Mouse (Mus musculus): ENCODE measurements around the gene Gm20388. TPM values are rescaled to one million over a fixed set of nuclear protein-coding genes. Genes with fewer than 3 reads are reported as not detected.

Gene Gm20388
- polyA plus RNA-seq, 1 experiment from 2014 or later = not detected

- no peaks in the 10 kb centered on the region for H3K4me1 ChIP-seq (ENCODE audit: control insufficient read depth, insufficient read depth, low read length)
- H3K36me3 ChIP-seq (ENCODE audit: control insufficient read depth, insufficient read depth, low read length) = no peaks in the 10 kb centered on the region
- H3K4me3 ChIP-seq (ENCODE audit: low read depth, low read length) = no peak overlapping the region
- no peaks in the 10 kb centered on the region for H3K27me3 ChIP-seq (ENCODE audit: control insufficient read depth, insufficient read depth, low read length)
- DNase-seq (ENCODE audit: low spot score) = no peak
- H3K27ac ChIP-seq (replicated peaks; ENCODE audit: low read depth, low read length) = no peak overlapping the region
- H3K9me3 ChIP-seq (ENCODE audit: control insufficient read depth, low read length) = no peaks in the 10 kb centered on the region
- H3K4me2 ChIP-seq (ENCODE audit: low read depth, severe bottlenecking) = no peak overlapping the region
- no peak overlapping the region for H3K9ac ChIP-seq (ENCODE audit: low read length)
- no peak for ATAC-seq (ENCODE audit: insufficient number of reproducible peaks, low FRiP score, low TSS enrichment, low read depth)
- WGBS = 90% methylated on average over 15 of the region's 15 CpGs
Measured at GRCm38 (mm10) chr8:123840578-123841345, 3930.1 kb downstream of the Gm20388 start.

GRCm38 (mm10) chr8:123842086-123842485, 3931.4 kb downstream of the Gm20388 start:
- no peaks in the 10 kb centered on the region for H3K27me3 ChIP-seq (ENCODE audit: control insufficient read depth, insufficient read depth, low read length)
- no peaks in the 10 kb centered on the region for H3K36me3 ChIP-seq (ENCODE audit: control insufficient read depth, insufficient read depth, low read length)
- H3K4me1 ChIP-seq (ENCODE audit: control insufficient read depth, insufficient read depth, low read length) = no peaks in the 10 kb centered on the region
- no peak for DNase-seq (ENCODE audit: low spot score)
- H3K9ac ChIP-seq (ENCODE audit: low read length) = no peak overlapping the region
- no peak overlapping the region for H3K4me2 ChIP-seq (ENCODE audit: low read depth, severe bottlenecking)
- H3K4me3 ChIP-seq (ENCODE audit: low read depth, low read length) = no peak overlapping the region
- no peaks in the 10 kb centered on the region for H3K9me3 ChIP-seq (ENCODE audit: control insufficient read depth, low read length)
- H3K27ac ChIP-seq (replicated peaks; ENCODE audit: low read depth, low read length) = no peak overlapping the region
- WGBS = 92% methylated on average over 12 of the region's 12 CpGs
- ATAC-seq (ENCODE audit: insufficient number of reproducible peaks, low FRiP score, low TSS enrichment, low read depth) = no peak

- no peaks in the 10 kb centered on the region for H3K27me3 ChIP-seq (ENCODE audit: control insufficient read depth, insufficient read depth, low read length)
- no peak overlapping the region for H3K4me3 ChIP-seq (ENCODE audit: low read depth, low read length)
- H3K4me1 ChIP-seq (ENCODE audit: control insufficient read depth, insufficient read depth, low read length) = no peaks in the 10 kb centered on the region
- ATAC-seq (ENCODE audit: insufficient number of reproducible peaks, low FRiP score, low TSS enrichment, low read depth) (no peak), DNase-seq (ENCODE audit: low spot score) (no peak)
- H3K4me2 ChIP-seq (ENCODE audit: low read depth, severe bottlenecking) = no peak overlapping the region
- H3K9me3 ChIP-seq (ENCODE audit: control insufficient read depth, low read length) = no peaks in the 10 kb centered on the region
- no peak overlapping the region for H3K9ac ChIP-seq (ENCODE audit: low read length)
- no peaks in the 10 kb centered on the region for H3K36me3 ChIP-seq (ENCODE audit: control insufficient read depth, insufficient read depth, low read length)
- no peak overlapping the region for H3K27ac ChIP-seq (replicated peaks; ENCODE audit: low read depth, low read length)
- WGBS = 84% methylated on average over 7 of the region's 7 CpGs
Measured at GRCm38 (mm10) chr8:123844341-123844740, 3933.7 kb downstream of the Gm20388 start.

- DNase-seq (ENCODE audit: low spot score) (no peak), ATAC-seq (ENCODE audit: insufficient number of reproducible peaks, low FRiP score, low TSS enrichment, low read depth) (no peak)
- 86% methylated on average over 13 of the region's 13 CpGs for WGBS
- Histone ChIP-seq H3K9ac (ENCODE audit: low read length) (no peak overlapping the region), H3K4me1 (ENCODE audit: control insufficient read depth, insufficient read depth, low read length) (no peaks in the 10 kb centered on the region), H3K4me2 (ENCODE audit: low read depth, severe bottlenecking) (no peak overlapping the region), H3K4me3 (ENCODE audit: low read depth, low read length) (no peak overlapping the region), H3K27ac (replicated peaks; ENCODE audit: low read depth, low read length) (no peak overlapping the region), H3K27me3 (ENCODE audit: control insufficient read depth, insufficient read depth, low read length) (no peaks in the 10 kb centered on the region), H3K36me3 (ENCODE audit: control insufficient read depth, insufficient read depth, low read length) (no peaks in the 10 kb centered on the region), H3K9me3 (ENCODE audit: control insufficient read depth, low read length) (no peaks in the 10 kb centered on the region)
Measured at GRCm38 (mm10) chr8:123845114-123845513, 3934.5 kb downstream of the Gm20388 start.

- Histone ChIP-seq H3K9ac (ENCODE audit: low read length) (no peak overlapping the region), H3K27me3 (ENCODE audit: control insufficient read depth, insufficient read depth, low read length) (no peaks in the 10 kb centered on the region), H3K4me3 (ENCODE audit: low read depth, low read length) (no peak overlapping the region), H3K9me3 (ENCODE audit: control insufficient read depth, low read length) (no peaks in the 10 kb centered on the region), H3K36me3 (ENCODE audit: control insufficient read depth, insufficient read depth, low read length) (no peaks in the 10 kb centered on the region), H3K4me2 (ENCODE audit: low read depth, severe bottlenecking) (no peak overlapping the region), H3K4me1 (ENCODE audit: control insufficient read depth, insufficient read depth, low read length) (no peaks in the 10 kb centered on the region), H3K27ac (replicated peaks; ENCODE audit: low read depth, low read length) (no peak overlapping the region)
- WGBS = 94% methylated on average over 10 of the region's 10 CpGs
- ATAC-seq (ENCODE audit: insufficient number of reproducible peaks, low FRiP score, low TSS enrichment, low read depth) = no peak
- no peak for DNase-seq (ENCODE audit: low spot score)
Measured at GRCm38 (mm10) chr8:123845991-123846390, 3935.3 kb downstream of the Gm20388 start.

GRCm38 (mm10) chr8:123846509-123846908, 3935.9 kb downstream of the Gm20388 start:
- ATAC-seq (ENCODE audit: insufficient number of reproducible peaks, low FRiP score, low TSS enrichment, low read depth) (no peak), DNase-seq (ENCODE audit: low spot score) (no peak)
- no peak overlapping the region for H3K9ac ChIP-seq (ENCODE audit: low read length)
- WGBS = 88% methylated on average over 12 of the region's 12 CpGs
- H3K27me3 ChIP-seq (ENCODE audit: control insufficient read depth, insufficient read depth, low read length) = no peaks in the 10 kb centered on the region
- H3K4me1 ChIP-seq (ENCODE audit: control insufficient read depth, insufficient read depth, low read length) = no peaks in the 10 kb centered on the region
- no peak overlapping the region for H3K27ac ChIP-seq (replicated peaks; ENCODE audit: low read depth, low read length)
- H3K9me3 ChIP-seq (ENCODE audit: control insufficient read depth, low read length) = no peaks in the 10 kb centered on the region
- no peak overlapping the region for H3K4me3 ChIP-seq (ENCODE audit: low read depth, low read length)
- no peaks in the 10 kb centered on the region for H3K36me3 ChIP-seq (ENCODE audit: control insufficient read depth, insufficient read depth, low read length)
- no peak overlapping the region for H3K4me2 ChIP-seq (ENCODE audit: low read depth, severe bottlenecking)

GRCm38 (mm10) chr8:123847546-123847945, 3936.9 kb downstream of the Gm20388 start:
- Histone ChIP-seq H3K27ac (replicated peaks; ENCODE audit: low read depth, low read length) (no peak overlapping the region), H3K4me3 (ENCODE audit: low read depth, low read length) (no peak overlapping the region), H3K9me3 (ENCODE audit: control insufficient read depth, low read length) (no peaks in the 10 kb centered on the region), H3K9ac (ENCODE audit: low read length) (no peak overlapping the region), H3K4me2 (ENCODE audit: low read depth, severe bottlenecking) (no peak overlapping the region), H3K36me3 (ENCODE audit: control insufficient read depth, insufficient read depth, low read length) (no peaks in the 10 kb centered on the region), H3K4me1 (ENCODE audit: control insufficient read depth, insufficient read depth, low read length) (no peaks in the 10 kb centered on the region), H3K27me3 (ENCODE audit: control insufficient read depth, insufficient read depth, low read length) (no peaks in the 10 kb centered on the region)
- DNase-seq (ENCODE audit: low spot score) (no peak), ATAC-seq (ENCODE audit: insufficient number of reproducible peaks, low FRiP score, low TSS enrichment, low read depth) (no peak)
- WGBS = 60% methylated on average over 3 of the region's 3 CpGs

GRCm38 (mm10) chr8:123849352-123849751, 3938.7 kb downstream of the Gm20388 start:
- 82% methylated on average over 4 of the region's 4 CpGs for WGBS
- Histone ChIP-seq H3K9me3 (ENCODE audit: control insufficient read depth, low read length) (no peaks in the 10 kb centered on the region), H3K27ac (replicated peaks; ENCODE audit: low read depth, low read length) (no peak overlapping the region), H3K36me3 (ENCODE audit: control insufficient read depth, insufficient read depth, low read length) (no peaks in the 10 kb centered on the region), H3K9ac (ENCODE audit: low read length) (no peak overlapping the region), H3K4me2 (ENCODE audit: low read depth, severe bottlenecking) (no peak overlapping the region), H3K27me3 (ENCODE audit: control insufficient read depth, insufficient read depth, low read length) (no peaks in the 10 kb centered on the region), H3K4me1 (ENCODE audit: control insufficient read depth, insufficient read depth, low read length) (no peaks in the 10 kb centered on the region), H3K4me3 (ENCODE audit: low read depth, low read length) (no peak overlapping the region)
- DNase-seq (ENCODE audit: low spot score) = no peak
- ATAC-seq (ENCODE audit: insufficient number of reproducible peaks, low FRiP score, low TSS enrichment, low read depth) = no peak

- DNase-seq (ENCODE audit: low spot score) = no peak
- Histone ChIP-seq H3K4me2 (ENCODE audit: low read depth, severe bottlenecking) (no peak overlapping the region), H3K36me3 (ENCODE audit: control insufficient read depth, insufficient read depth, low read length) (no peaks in the 10 kb centered on the region)
Measured at GRCm38 (mm10) chr8:123851590-123851989, 3940.9 kb downstream of the Gm20388 start.

More at GRCm38 (mm10) chr8:123851590-123851989, 3940.9 kb downstream of the Gm20388 start:
- Histone ChIP-seq H3K27me3 (ENCODE audit: control insufficient read depth, insufficient read depth, low read length) (no peaks in the 10 kb centered on the region), H3K4me1 (ENCODE audit: control insufficient read depth, insufficient read depth, low read length) (no peaks in the 10 kb centered on the region), H3K27ac (replicated peaks; ENCODE audit: low read depth, low read length) (no peak overlapping the region), H3K9me3 (ENCODE audit: control insufficient read depth, low read length) (no peaks in the 10 kb centered on the region), H3K9ac (ENCODE audit: low read length) (no peak overlapping the region), H3K4me3 (ENCODE audit: low read depth, low read length) (no peak overlapping the region)
- 41% methylated on average over 5 of the region's 5 CpGs for WGBS
- ATAC-seq (ENCODE audit: insufficient number of reproducible peaks, low FRiP score, low TSS enrichment, low read depth) = no peak
